26 mouse cellular contexts compared by ENCODE assay signal in genomic region chr16:54091061-54091765, GRCm38 (mm10).
"Had no signal": no experiment of that assay in that cellular context is flagged by ENCODE, and none has a peak within 500 bp of the region (broad histone marks: within the 10 kb centered on the region; RNA-seq: fewer than 3 reads in every experiment).

No protein-coding gene starts in this region.

- H3K4me1 ChIP-seq: heart, embryonic 10.5 days; heart, embryonic 12.5 days; hindbrain, embryonic 10.5 days; hindbrain, embryonic 12.5 days; intestine, embryonic 15.5 days; limb, embryonic 13.5 days; limb, embryonic 15.5 days; liver, embryonic 12.5 days had no signal

- H3K9me3 ChIP-seq: heart, embryonic 10.5 days; heart, embryonic 12.5 days; hindbrain, embryonic 10.5 days; hindbrain, embryonic 12.5 days; intestine, embryonic 15.5 days; limb, embryonic 13.5 days; limb, embryonic 15.5 days; liver, embryonic 12.5 days had no signal

- H3K9ac ChIP-seq: heart, embryonic 12.5 days; hindbrain, embryonic 12.5 days; hindbrain, embryonic 14.5 days; intestine, embryonic 15.5 days; limb, embryonic 13.5 days; limb, embryonic 15.5 days; liver, embryonic 12.5 days; liver, embryonic 14.5 days had no signal

- H3K4me2 ChIP-seq: heart, embryonic 12.5 days; hindbrain, embryonic 12.5 days; hindbrain, embryonic 14.5 days; intestine, embryonic 15.5 days; limb, embryonic 13.5 days; limb, embryonic 15.5 days; liver, embryonic 12.5 days had no signal

- H3K36me3 ChIP-seq: heart, embryonic 10.5 days; heart, embryonic 12.5 days; hindbrain, embryonic 10.5 days; hindbrain, embryonic 12.5 days; intestine, embryonic 15.5 days; limb, embryonic 13.5 days; limb, embryonic 15.5 days; liver, embryonic 12.5 days had no signal

- H3K4me3 ChIP-seq: gastrocnemius, adult 2 months; heart, embryonic 10.5 days; heart, embryonic 12.5 days; hindbrain, embryonic 10.5 days; hindbrain, embryonic 12.5 days; intestine, embryonic 15.5 days; limb, embryonic 13.5 days; limb, embryonic 15.5 days; liver, embryonic 12.5 days had no signal

- H3K27ac ChIP-seq: gastrocnemius, adult 2 months; heart, embryonic 10.5 days; hindbrain, embryonic 10.5 days; hindbrain, embryonic 12.5 days; hindbrain, embryonic 14.5 days; intestine, embryonic 15.5 days; limb, embryonic 13.5 days; limb, embryonic 15.5 days; liver, embryonic 12.5 days; liver, embryonic 14.5 days had no signal

- H3K27me3 ChIP-seq: heart, embryonic 12.5 days; hindbrain, embryonic 12.5 days; intestine, embryonic 15.5 days; limb, embryonic 13.5 days; limb, embryonic 15.5 days; liver, embryonic 12.5 days had no signal

- ATAC-seq: hindbrain, embryonic 16.5 days; inflammation-experienced regulatory T-cells, adult 6 months; intestine, embryonic 15.5 days; intestine, postnatal 0 days; liver, embryonic 12.5 days had no signal

- DNase-seq: gastrocnemius, adult 2 months; gastrocnemius, postnatal 10 days; gastrocnemius, postnatal 25 days; heart, adult 18-20 months; heart, postnatal 10 days; heart, postnatal 4 days; kidney, adult 18-20 months; kidney, adult 8-10 months; kidney, postnatal 10 days; kidney, postnatal 36 days; layer of hippocampus, adult 9-11 months; layer of hippocampus, postnatal 36 days; left cerebral cortex, postnatal 4 days had no signal
